9 mouse cellular contexts compared by ENCODE assay signal in the genomic region with DNA sequence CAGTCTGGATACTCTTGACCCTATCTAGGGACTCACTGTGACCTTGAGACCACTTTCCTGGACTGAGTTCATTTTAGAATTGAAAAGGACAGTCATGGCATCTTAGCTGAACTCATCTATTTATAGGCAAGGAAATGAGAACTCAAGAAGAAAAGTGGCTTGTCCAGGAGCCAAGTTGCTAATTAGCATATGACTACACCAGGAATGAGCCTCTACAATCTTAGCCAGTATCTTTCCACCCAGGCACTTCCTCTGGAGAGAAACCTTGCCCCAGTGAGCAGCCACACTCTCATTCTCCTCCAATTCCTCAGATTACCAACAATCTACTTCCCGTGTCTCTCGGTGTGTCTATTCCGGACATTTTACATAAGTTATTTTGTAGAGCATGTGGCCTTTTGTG.
DNase-seq lines count a peak whose midpoint lies in the region; ATAC-seq and TF ChIP-seq lines count a peak whose summit lies in the region.
"Had no signal": no experiment of that assay in that cellular context is flagged by ENCODE, and none has a peak within 500 bp of the region (broad histone marks: within the 10 kb centered on the region; RNA-seq: fewer than 3 reads in every experiment).

No protein-coding gene starts in this region.

- in situ Hi-C loops in Patski (cut with MboI; ENCODE audit: low pct_unique_long_range_greater_than_20kb) = no loop called here

- DNase-seq in kidney, adult 8-10 months = peak; percentile 9 to 11
- no peak for DNase-seq in kidney, postnatal 4 days
- DNase-seq in ES-CJ7 (ENCODE audit: low read depth, low spot score) (peak; percentile 32), Patski (ENCODE audit: low read depth, low spot score) (peak; percentile 49)
- peak; percentile 15 to 17 for DNase-seq in kidney, postnatal 36 days
- no peak for DNase-seq in ovary, postnatal 36 days (ENCODE audit: low spot score)
- no peak for DNase-seq in ovary, adult 18-20 months (ENCODE audit: low spot score)
- DNase-seq: cerebellum, adult 11-12 months had no signal

- TF ChIP-seq CTCF in Patski (IDR thresholded peaks at IDR 0.05) = no peak

- CTCF ChIA-PET in Patski (lab: Charles Lee) = interaction anchor here (1.4 kb wide), 1 partner anchor 24 kb away, joined by 3 read pairs; no protein-coding TSS in a partner anchor

- POLR2A ChIA-PET in Patski (lab: Charles Lee) = interaction anchor here (1.2 kb wide), 1 partner anchor 13 kb away, joined by 4 read pairs; no protein-coding TSS in a partner anchor

- peak; percentile 78 for ATAC-seq in Patski

- H3K27me3 ChIP-seq in Patski = no peaks in the 10 kb centered on the region
- H3K27me3 ChIP-seq: heart, embryonic 13.5 days had no signal

Comparison
In these comparisons a context has a peak if more than half of its experiments do, and no peak if none do; other contexts are left out.
1. DNase-seq: peak in kidney, adult 8-10 months (2 of 2), ES-CJ7 (single experiment), Patski (single experiment) and kidney, postnatal 36 days (2 of 2); none in kidney, postnatal 4 days (0 of 2), ovary, postnatal 36 days (single experiment) and ovary, adult 18-20 months (single experiment).